Mouse (Mus musculus): ENCODE data around the gene Pnpla8.

GRCm38 (mm10) chr12:44345251-44345650 is 124.1 kb downstream of the Pnpla8 start:
- no peak for TF ChIP-seq GATA1 (IDR thresholded peaks at IDR 0.05; ENCODE audit: borderline replicate concordance, low read length)
- TF ChIP-seq FLI1 (IDR thresholded peaks at IDR 0.05; ENCODE audit: low read length), result no peak
